Mouse (Mus musculus): Measurements from ENCODE around the gene Dusp19.

The Dusp19 gene

GRCm38 (mm10) chr2:80616854-80617737 is at the start of gene Dusp19, which contains the start of gene Nup35:
Gene Dusp19, plus strand, starts transcription at chr2:80617045.
Gene Nup35, plus strand, starts transcription at chr2:80617236.
- peak; percentile 92 for DNase-seq (ENCODE audit: low read depth)

DNA sequence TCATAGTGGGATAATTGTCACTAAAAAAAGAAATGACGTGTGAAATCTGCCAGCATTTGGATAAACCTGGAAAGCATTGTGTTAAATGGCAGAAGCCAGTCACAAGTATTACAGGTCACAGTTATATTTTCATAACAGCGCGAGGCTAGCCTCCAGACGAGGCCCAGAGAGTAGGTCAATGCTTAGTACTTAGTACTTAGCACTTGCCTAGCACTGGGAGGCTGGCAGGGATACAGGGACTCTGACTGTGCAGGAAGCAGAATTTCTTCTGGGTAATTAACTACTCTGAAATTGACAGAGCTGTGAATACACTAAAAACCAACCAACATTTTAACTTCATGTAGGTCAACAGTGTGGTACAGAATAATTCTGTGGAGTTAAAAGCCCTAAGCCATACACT is 49.4 kb upstream of the Dusp19 start:
- DNase-seq (ENCODE audit: low read depth) = no peak

GRCm38 (mm10) chr2:80570656-80571055 is 46.2 kb upstream of the Dusp19 start:
- DNase-seq (ENCODE audit: low read depth) = no peak

- no peak for DNase-seq (ENCODE audit: low read depth)
Measured at GRCm38 (mm10) chr2:80577286-80577685, 39.6 kb upstream of the Dusp19 start.

DNA sequence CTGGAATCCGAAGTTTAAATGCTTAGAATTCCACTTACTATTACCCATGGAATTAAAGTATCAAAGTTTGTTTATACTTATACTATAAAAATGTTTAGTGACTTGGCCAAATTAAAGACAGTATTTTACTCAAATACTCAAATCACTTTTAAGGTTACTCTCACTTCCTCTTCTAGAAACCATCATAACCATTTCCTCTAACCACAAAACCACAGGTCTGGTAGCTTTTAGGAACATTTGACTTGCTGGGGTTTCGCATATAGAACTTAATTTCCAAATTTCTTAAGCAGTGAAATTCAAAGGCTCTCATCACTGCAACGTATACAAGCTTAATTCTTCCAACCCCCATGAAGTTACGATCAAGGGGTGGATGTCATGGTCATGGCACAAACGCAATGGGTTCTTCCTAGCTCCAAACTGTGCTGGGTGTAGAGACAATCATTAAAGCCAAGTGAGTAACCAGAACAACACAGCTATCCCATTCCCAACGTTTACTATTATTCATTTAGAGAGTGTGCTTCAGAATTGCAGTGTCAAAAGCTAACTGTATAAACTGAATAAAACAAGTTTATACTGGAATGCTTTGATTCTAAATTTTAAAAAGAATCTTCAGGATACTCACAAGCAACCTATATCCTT is 37.5 kb upstream of the Dusp19 start:
- peak; percentile 58 for DNase-seq (ENCODE audit: low read depth)

GRCm38 (mm10) chr2:80580311-80580961 is 36.4 kb upstream of the Dusp19 start:
- DNase-seq (ENCODE audit: low read depth) = peak; percentile 32

GRCm38 (mm10) chr2:80581043-80581711 is 35.7 kb upstream of the Dusp19 start, which contains the start of gene Nckap1:
Gene Nckap1, minus strand, starts transcription at chr2:80581380.
- peak; percentile 78 for DNase-seq (ENCODE audit: low read depth)

- no peak for DNase-seq (ENCODE audit: low read depth)
Measured at GRCm38 (mm10) chr2:80582356-80582755, 34.5 kb upstream of the Dusp19 start.

GRCm38 (mm10) chr2:80594215-80594918 is 22.5 kb upstream of the Dusp19 start:
- DNase-seq (ENCODE audit: low read depth) = no peak

GRCm38 (mm10) chr2:80596960-80597359 is 19.9 kb upstream of the Dusp19 start:
- no peak for DNase-seq (ENCODE audit: low read depth)

- DNase-seq (ENCODE audit: low read depth) = no peak
Measured at GRCm38 (mm10) chr2:80599850-80600249, 17.0 kb upstream of the Dusp19 start.

DNA sequence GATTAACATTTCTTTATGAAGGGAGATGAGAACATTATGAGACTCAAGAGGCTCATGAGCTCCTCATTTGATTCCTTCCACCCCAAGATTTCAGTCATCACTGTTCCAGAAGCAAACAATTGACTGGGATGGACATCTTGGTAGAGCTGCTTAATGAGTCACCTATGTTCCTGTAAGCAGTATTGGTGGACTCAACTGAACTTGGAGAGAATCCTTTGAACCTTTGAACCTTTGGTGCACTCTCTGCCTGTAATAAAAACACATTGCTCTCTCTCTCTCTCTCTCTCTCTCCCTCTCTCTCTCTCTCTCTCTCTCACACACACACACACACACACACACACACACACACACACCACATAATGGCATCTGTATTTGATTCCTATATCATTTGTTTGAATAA is 16.2 kb upstream of the Dusp19 start:
- DNase-seq (ENCODE audit: low read depth) = no peak

GRCm38 (mm10) chr2:80602756-80603155 is 14.1 kb upstream of the Dusp19 start:
- DNase-seq (ENCODE audit: low read depth) = no peak

DNA sequence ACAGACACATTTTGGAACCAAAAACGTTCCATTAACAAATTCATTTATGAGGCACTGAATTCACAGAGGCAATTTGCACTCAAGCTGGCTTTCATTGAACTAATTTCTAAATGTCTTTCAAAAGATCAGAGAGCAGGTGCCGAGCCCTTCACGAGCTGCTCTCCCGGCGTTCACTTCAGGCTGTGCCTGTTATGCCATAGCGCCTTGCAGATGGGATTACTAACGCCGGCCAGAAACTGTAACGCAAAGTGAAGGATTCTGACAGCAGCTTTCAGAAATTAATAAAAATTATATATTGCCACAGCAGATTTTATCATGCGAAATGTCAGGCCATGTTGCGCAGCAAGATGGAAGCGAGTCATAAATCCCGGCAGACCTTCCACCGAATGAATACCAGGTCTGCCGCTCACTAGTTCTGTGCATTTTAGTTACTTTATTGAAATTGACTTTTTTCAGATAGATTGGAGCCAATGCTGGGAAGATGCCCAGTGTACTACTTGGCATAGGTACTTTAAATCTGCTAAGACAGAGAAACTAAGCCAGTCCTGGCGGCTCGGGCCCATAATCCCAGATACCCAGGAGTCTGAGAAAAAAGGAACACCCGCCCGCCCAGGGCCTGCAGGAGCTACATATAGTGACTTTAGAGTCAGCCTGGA is 12.9 kb upstream of the Dusp19 start:
- DNase-seq (ENCODE audit: low read depth) = no peak

DNA sequence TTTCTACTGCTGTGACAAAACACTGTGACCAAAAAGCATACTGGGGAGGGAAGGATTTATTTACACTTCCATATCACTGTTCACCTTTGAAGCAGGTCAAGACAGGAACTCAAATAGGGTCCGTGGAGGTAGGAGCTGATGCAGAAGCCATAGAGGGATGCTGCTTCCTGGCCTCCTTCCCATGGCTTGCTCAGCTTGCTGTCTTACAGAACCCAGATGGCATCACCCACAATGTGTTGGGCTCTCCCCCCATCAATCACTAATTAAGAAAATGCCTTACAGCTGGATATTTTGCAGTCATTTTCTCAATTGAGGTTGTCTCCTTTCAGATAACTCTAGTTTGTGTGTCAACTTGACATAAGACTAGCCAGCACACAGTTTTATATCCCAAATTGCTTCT is 4.6 kb upstream of the Dusp19 start:
- no peak for DNase-seq (ENCODE audit: low read depth)

DNA sequence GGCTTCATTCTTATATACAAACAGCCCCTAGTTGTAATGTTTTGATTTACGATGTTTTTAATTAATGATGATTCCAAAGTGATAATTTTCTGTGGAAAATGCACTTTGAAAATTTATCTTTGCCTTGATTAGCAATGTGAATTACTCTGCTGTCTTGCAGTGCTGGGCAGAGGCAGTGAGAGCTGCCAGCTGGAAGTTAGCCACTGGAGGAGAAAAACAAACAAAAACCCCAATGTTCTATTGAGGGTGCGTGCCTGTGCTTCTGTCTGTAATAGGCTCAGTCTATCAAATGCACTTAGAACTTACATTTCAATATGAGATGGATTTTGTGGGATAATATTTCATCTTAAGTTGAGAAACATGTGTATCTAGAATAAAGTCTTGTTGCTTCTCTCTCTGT is 4.0 kb upstream of the Dusp19 start:
- no peak for DNase-seq (ENCODE audit: low read depth)

DNA sequence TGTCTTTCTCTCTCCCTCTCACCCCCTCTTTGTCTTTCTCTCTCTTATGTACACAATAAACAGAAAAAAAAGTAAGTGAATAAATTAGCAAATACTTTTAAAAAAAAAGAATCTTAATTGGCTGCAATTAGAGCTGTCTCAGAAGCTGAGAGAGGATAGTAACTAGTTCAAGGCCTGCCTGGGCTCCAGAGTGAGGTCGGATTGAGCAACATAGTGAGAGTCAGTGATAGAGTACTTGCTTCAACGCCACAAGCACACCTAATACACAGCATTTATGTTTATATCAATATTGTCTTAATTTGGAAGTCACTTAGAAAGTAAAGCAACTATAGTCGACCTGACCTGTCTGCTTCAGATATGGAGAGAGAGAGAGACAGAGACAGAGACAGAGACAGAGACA is 2.1 kb downstream of the Dusp19 start:
- DNase-seq (ENCODE audit: low read depth) = no peak

- DNase-seq (ENCODE audit: low read depth) = no peak
Measured at GRCm38 (mm10) chr2:80621921-80622320, 5.1 kb downstream of the Dusp19 start.

DNA sequence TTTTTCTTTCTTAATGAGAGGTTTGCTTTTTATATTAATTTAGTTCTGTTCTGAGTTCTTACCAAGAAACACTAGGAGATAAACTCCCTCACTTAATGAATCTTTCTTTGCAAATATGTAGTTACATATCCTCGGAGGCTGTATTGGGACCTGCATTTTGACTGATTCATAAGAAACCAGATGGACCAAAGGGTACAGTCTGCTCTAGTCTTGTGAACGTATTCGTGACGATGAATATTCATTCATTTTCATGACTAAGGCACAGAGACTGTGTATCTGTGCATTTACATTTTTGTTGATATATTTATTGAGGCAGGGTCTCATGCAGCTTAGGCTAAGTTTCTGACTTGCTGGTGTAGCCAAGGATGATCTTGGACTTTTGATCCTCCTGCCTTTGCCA is 7.7 kb downstream of the Dusp19 start:
- DNase-seq (ENCODE audit: low read depth) = no peak

DNA sequence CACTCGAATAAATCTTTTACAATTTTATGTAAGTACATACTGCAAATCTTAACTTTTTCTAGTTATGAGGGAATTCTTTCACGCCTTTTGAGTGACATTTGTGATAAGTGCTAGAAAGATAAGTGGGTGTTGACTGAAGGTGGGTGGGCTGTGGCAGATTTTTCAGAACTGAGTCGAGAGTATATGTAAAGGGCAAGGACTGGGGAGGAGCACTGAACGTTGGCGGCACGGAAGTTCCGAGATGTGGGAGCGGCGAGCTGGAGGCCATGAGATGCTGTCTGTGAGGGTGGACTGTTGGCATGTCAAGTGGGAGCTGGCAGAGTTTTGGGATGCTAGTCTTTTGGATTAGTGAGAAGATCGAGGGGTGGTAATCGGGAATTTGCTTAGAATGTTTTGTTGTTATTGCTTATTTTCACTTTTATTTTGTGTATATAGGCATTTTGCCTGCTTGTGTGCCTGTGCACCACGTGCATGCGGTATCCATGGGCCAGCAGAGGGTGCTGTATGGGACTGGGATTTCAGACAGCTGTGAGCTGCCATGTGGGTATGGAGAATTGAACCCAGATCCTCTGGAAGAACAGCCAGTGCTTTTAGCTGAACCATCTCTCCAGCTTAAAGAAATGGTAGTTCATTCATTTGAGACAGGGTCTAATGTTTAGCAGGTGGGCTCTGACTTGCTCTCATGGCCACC is 15.6 kb downstream of the Dusp19 start:
- no peak for DNase-seq (ENCODE audit: low read depth)

Data from naive thymus-derived CD4-positive, alpha-beta T cell, adult 2 months (primary cell).